Mouse (Mus musculus) kidney, postnatal 4 days (tissue): ENCODE measurements around the gene Hes3.

Source experiments
- DNase-seq, 2 experiments: peaks; one replicate each; pipeline ENCODE4 v3.0.0; 2021; ENCODE audit warnings: mixed read lengths in 2 of 2

The Hes3 gene

DNA sequence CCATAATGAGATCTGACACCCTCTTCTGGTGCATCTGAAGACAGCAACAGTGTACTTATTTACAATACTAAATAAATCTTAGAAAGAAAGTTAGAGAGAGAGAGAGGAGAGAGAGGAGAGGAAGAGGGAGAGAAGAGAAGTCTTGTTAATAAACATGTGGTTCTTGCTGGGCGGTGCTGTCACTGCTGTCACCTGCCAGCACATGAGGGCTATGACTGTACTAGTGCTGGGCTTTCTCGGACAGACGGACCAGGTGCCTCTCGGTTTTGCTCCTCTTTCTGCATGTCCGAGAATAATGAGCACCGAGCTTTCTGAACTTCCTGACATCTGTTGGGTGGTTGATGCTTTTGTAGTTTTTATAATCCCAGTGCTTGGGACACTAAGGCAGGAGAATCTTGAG, 40.8 kb downstream of the Hes3 start:
- no peak for DNase-seq

DNA sequence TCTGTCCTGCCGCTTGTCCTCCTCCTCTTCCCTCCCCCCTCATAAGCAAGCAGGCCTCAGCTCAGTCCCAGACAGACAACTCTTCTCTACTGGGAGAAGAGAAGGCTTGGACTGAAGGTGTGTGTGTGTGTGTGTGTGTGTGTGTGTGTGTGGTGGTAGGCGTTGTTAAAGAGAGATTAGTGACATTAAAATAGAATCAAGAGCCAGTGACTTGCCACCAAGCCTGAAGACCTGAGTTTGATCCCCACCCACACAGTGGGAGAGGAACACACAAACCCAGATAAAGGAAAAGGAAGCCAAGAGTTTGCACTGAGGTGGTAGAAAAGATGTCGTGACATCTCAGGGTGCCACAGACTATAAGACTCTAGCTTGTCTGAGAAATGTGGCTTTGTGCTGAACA, 44.3 kb downstream of the Hes3 start:
- DNase-seq: no peak

DNA sequence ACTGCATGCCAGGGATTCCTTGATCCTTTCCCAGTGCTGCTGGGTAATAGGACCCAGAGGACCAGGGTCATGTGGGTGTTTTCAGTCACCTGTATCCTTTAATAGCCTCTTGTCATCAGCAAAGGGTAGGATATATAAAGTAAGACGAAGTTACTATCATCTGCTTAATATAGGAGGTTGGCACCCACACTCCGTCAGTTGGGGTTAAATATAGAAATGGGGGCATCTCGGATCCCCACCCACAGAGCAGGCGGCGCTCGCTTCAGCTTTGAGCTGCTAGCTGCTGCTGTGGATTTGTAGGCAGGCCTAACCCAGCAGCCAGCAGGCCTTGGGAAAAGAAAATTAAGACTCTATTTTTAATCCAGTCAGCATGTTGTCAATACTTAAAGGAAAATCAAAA, 45.5 kb downstream of the Hes3 start:
- no peak for DNase-seq

DNA sequence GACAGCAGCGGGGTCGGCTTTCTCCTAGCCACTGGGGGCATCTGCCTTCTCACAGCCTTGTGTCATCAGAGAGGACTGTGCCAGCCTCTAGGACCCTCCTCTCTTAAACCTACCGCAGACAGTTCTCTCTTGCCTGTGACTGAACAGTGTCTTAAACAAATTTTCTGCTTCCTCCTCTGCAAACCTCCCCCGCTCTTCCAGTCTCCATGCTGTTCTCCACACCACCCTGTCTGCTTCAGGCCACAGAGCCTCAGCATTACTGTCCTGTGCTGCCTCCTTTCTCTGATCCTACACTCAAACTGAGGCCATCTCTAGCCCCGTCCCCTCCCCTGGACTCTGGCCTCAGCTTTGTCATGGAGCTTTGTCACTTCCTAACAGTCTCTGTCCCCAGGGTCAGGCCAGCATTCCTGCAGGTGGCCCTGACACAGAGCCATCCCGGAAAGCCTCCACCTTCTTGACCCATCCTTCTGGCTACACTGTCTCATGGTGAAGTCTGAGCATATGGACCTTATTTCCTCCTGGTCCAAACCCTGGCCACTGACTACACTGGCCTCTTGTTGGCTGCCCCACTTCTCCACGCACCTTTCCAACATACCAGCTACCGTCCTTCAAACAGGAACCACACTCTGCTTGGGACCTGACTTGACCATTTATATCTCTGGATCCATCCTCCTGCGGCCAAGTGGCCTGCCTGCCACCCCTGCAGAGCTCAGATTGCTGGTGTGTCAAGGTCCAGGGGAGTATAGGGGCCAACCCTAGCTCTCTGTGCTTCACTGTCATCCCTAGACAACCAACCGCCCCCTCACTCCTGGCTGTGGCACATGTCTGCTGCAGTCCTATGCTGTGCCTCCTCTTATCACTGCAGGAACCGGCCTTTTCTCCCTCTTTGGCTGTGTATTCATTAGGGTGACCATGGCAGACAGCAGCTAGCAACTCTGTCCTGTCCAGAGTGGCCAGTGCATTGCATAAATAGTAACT, 46.6 kb downstream of the Hes3 start:
- DNase-seq: no peak

DNA sequence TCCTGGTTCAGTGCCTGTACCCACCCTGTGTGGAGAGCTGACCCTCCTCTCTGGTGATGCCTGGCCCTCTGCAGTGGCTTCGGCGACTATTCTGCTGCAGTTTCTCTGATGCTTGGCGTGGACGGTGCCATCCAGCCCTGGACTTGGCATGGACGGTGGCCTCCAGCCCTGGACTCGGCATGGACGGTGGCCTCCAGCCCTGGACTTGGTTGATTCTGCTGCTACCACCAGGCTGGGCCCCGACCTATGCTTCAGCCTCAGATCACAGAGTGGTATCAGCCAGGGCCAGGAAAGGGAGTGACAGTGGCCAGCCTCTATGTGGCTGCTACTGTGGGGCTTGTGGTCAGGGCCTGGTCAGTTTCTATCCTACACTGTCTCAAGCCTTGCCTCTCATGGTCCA, 47.5 kb downstream of the Hes3 start:
- DNase-seq: no peak

DNA sequence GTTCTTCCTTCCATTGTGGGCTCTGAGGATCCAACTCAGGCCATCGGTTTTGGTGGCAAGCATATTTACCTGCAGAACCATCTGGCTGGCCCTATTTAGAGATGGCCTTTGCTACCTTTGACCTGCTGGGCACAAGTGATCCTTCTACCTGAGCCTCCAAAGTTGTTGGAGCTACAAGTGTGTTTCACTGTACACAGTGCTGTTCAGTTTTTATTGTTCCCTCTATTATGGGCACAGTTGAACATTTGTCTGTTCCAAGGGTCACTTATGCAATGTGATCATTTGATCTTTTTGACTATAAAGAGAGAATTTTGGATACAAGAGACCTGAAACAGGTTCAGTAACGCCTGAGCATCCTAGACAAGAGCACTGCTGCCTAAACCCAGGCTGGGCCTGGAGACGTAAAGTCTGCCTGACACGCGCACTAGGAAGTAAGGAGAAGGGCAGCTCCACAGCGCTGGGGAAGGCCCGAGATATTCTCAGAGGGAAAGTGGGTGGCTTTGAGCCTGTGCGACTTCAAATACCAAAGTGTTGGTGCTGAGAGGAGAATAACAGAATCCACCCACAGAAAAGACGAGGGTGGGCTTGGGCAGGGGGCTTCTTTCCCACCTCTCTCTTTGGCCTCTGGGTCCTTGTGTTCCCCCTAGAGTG, 48.1 kb downstream of the Hes3 start:
- no peak for DNase-seq

DNA sequence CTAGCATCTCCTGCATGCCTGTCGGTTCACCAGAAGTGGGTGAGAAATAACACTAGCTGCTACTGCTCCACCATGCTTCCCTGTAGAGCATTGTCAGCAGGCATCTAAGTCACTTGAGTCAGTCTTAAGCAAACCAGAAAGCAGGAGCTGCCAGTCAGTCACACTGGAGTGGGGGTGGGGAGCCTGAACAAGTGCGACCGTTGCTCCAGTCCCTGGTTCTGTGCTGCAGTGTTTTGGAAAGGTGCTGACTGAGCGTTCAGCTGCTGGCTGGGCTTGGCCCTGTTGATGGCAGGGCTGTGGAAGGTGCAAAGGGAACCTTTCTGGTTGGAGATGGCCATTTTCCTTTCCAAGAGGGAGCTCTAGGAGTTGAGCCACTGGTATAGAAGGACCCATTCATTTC, 51.5 kb downstream of the Hes3 start:
- DNase-seq: no peak
